Mouse (Mus musculus) ES-E14 (cell line): ENCODE measurements around the gene Trnau1ap.

ENCODE experiments used
- CHD2 ChIP-seq: IDR thresholded peaks from 2 replicates; pipeline ENCODE4 v1.6.1; 2014; ENCODE audit warnings: mild to moderate bottlenecking, low read depth, low read length, inconsistent platforms
- HCFC1 ChIP-seq: IDR thresholded peaks from 2 replicates; pipeline ENCODE4 v1.6.1; 2012; ENCODE audit warnings: low read length, inconsistent platforms, borderline replicate concordance; ENCODE audit not compliant: insufficient read depth
- MAFK ChIP-seq: IDR thresholded peaks from 2 replicates; pipeline ENCODE4 v1.6.1; 2014; ENCODE audit warnings: mild to moderate bottlenecking, low read depth, low read length, inconsistent platforms; ENCODE audit not compliant: insufficient read depth
- ZC3H11A ChIP-seq: IDR thresholded peaks from 2 replicates; pipeline ENCODE4 v1.6.1; 2012; ENCODE audit warnings: low read depth, mild to moderate bottlenecking, inconsistent platforms, low read length, borderline replicate concordance
- ZNF384 ChIP-seq: IDR thresholded peaks from 2 replicates; pipeline ENCODE4 v1.6.1; 2012; ENCODE audit warnings: low read depth, low read length, inconsistent platforms

DNA sequence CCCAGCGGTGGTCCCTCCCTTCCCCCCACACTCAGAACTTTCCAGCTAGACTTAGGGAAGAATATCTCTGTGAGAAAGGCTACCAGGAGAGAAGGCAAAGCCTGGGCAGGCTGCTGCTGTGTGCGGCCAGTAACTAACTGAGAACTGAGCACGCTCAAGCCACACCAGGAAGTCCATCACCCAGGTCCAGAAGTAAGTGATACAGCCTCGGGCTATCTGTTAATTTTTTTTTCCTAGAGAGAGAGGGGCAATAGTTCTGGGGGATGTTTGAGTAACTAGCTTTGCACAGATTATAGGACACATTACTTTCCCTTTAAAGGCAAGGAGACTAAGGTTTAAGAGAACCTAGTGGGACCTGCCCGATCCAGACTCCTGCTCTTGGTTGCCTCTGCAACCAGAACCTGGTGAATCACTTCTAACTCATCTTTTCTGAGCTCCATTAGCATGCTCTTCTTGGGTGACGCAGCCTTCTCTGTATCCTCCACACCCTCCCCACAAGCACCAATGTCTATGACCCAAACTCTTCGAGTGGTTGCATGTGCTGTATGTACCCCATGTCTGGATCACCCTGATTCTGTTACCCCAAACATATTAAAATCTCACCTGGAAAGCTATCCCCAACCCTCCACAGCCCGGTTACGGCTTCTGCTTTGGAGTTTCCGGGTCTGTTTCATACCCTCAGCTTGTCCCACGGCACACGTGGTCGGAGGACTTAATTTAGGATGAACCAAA lies 15.2 kb upstream of the Trnau1ap start:
- no peak for TF ChIP-seq HCFC1
- no peak for TF ChIP-seq ZNF384
- TF ChIP-seq CHD2, result no peak
- TF ChIP-seq MAFK, result no peak
- TF ChIP-seq ZC3H11A, result no peak
